Mouse (Mus musculus) E14TG2a.4 (cell line): ENCODE data around the gene Ppan.

Experiments used
- CTCF ChIP-seq: conservative IDR thresholded peaks from 2 replicates; pipeline ENCODE4 v1.5.1; 2014; ENCODE audit warnings: low read length
- POU5F1 ChIP-seq: IDR thresholded peaks from 2 replicates; pipeline ENCODE4 v1.6.1; 2014; ENCODE audit warnings: low read length, borderline replicate concordance

- TF ChIP-seq CTCF (no peak), POU5F1 (no peak)
Observed at GRCm38 (mm10) chr9:20895382-20895781, 7.4 kb downstream of the Ppan start.
